Mouse (Mus musculus) liver, postnatal 0 days (tissue): ENCODE results near the gene Lpcat1.

ENCODE experiments used
- CTCF ChIP-seq: sonication (generic); IDR thresholded peaks from 2 replicates; pipeline ENCODE4 v1.5.1; 2016; ENCODE audit warnings: antibody characterized with exemption, low read depth
- EP300 ChIP-seq: IDR thresholded peaks from 2 replicates; pipeline ENCODE4 v1.6.1; 2016; ENCODE audit warnings: antibody characterized with exemption, low read depth, mild to moderate bottlenecking

- TF ChIP-seq CTCF: no peak
- no peak for TF ChIP-seq EP300
Observed at GRCm38 (mm10) chr13:73489986-73490385, 23.0 kb downstream of the Lpcat1 start.
